13 mouse cellular contexts compared by ENCODE assay signal in the genomic region with DNA sequence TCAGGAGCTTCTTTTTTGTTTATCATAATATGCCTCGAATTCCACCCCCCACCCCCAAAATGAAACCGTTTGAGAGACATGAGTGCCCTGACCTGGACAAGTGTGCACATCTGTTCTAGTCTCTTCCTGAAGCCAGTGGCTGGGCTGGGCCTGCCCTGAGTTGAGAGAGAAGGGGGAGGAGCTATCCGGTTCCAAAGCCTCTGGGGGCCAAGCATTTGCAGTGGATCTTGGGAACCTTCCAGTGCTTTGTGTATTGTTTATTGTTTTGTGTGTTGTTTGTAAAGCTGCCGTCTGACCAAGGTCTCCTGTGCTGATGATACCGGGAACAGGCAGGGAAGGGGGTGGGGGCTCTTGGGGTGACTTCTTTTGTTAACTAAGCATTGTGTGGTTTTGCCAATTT. TPM values are rescaled to one million over a fixed set of nuclear protein-coding genes. Genes with fewer than 3 reads are reported as not detected.
DNase-seq lines count a peak whose midpoint lies in the region; ATAC-seq lines count a peak whose summit lies in the region.
"Had no signal": no experiment of that assay in that cellular context is flagged by ENCODE, and none has a peak within 500 bp of the region (broad histone marks: within the 10 kb centered on the region; RNA-seq: fewer than 3 reads in every experiment).

No protein-coding gene starts in this region.

- 0 out of 2 replicates have a peak, but pooled peaks have one; percentile 51 for ATAC-seq in frontal cortex, adult (ENCODE audit: low TSS enrichment)

- intact Hi-C loops in left cerebral cortex, postnatal 36 days (cut with DNase I): no loop called here

- DNase-seq in frontal cortex, adult 2 months (ENCODE audit: extremely low spot score in 1 of 2, low spot score in 1 of 2): no peak
- peak; percentile 66 for DNase-seq in layer of hippocampus, adult 9-11 months
- no peak for DNase-seq in layer of hippocampus, postnatal 14 days (ENCODE audit: low spot score in 2 of 2)
- DNase-seq in ZHBTc4 (ENCODE audit: low read depth, low spot score): peak; percentile 52
- peak; percentile 51 to 69 for DNase-seq in heart, adult 9 months (ENCODE audit: low spot score in 2 of 2)
- no peak for DNase-seq in left cerebral cortex, postnatal 36 days (ENCODE audit: low spot score in 2 of 2)
- no peak for DNase-seq in left cerebral cortex, adult 8-10 months (ENCODE audit: low spot score in 2 of 2)
- DNase-seq: liver, embryonic 13.5 days; thymus, postnatal 14 days had no signal

RNA-seq across cellular contexts. Expression of gene Myog, which starts 2.3 kb away (rescaled TPM):
- 0.14 and 0.15 TPM in 2 replicates for polyA plus RNA-seq in frontal cortex, adult 2 months (2012; rRNA removed)
- not detected for total RNA-seq in layer of hippocampus, postnatal 14 days (2021)
- total RNA-seq in left cerebral cortex, postnatal 36 days (2021): not detected
- not detected for total RNA-seq in left cerebral cortex, adult 8-10 months (2022)
- total RNA-seq: layer of hippocampus, adult 18-20 months had no signal
- polyA plus RNA-seq: erythroblast, embryonic 14.5 days; small intestine, adult 2 months had no signal

RNA-seq across cellular contexts. Expression of gene Ppfia4, which starts 40.7 kb away (rescaled TPM):
- polyA plus RNA-seq in frontal cortex, adult 2 months (2012; rRNA removed): 49.4 TPM in 2 replicates
- 10 to 100 TPM; 82.3 to 86.7 TPM for total RNA-seq in layer of hippocampus, postnatal 14 days (2021)
- total RNA-seq in left cerebral cortex, postnatal 36 days (2021): 10 to 100 TPM; 48.4 to 49.5 TPM
- total RNA-seq in left cerebral cortex, adult 8-10 months (2022): 10 to 100 TPM; 51.1 to 57.9 (median 55.8) TPM

RNA-seq across cellular contexts. Expression of gene Adora1, which starts 56.8 kb away (rescaled TPM):
- 87.1 and 88.6 TPM in 2 replicates for polyA plus RNA-seq in frontal cortex, adult 2 months (2012; rRNA removed)
- 100 to 1,000 TPM; 213 to 218 TPM for total RNA-seq in layer of hippocampus, postnatal 14 days (2021)
- 100 to 1,000 TPM; 175 to 206 TPM for total RNA-seq in left cerebral cortex, postnatal 36 days (2021)
- total RNA-seq in left cerebral cortex, adult 8-10 months (2022): 100 to 1,000 TPM; 153 to 168 (median 165) TPM
- polyA plus RNA-seq: erythroblast, embryonic 14.5 days had no signal

Comparison
In these comparisons a context has a peak if more than half of its experiments do, and no peak if none do; other contexts are left out.
1. DNase-seq: peak in layer of hippocampus, adult 9-11 months (single experiment), ZHBTc4 (single experiment) and heart, adult 9 months (2 of 2); none in frontal cortex, adult 2 months (0 of 2), layer of hippocampus, postnatal 14 days (0 of 2), left cerebral cortex, postnatal 36 days (0 of 2) and left cerebral cortex, adult 8-10 months (0 of 2).